Mouse (Mus musculus) lung, postnatal 10 days (tissue): Measurements from ENCODE around the gene Gas7.

Source experiments
- DNase-seq: peaks from one replicate; pipeline ENCODE4 v3.0.0; 2021

Gene Gas7

GRCm38 (mm10) chr11:67454874-67455526 is at the start of gene Gas7:
Gene Gas7 (plus strand): TSS chr11:67455437.
- peak; percentile 78 for DNase-seq

GRCm38 (mm10) chr11:67414346-67414940 is 40.8 kb upstream of the Gas7 start:
- DNase-seq, result peak; percentile 16

- DNase-seq, result no peak
Measured at GRCm38 (mm10) chr11:67423575-67423974, 31.7 kb upstream of the Gas7 start.

- peak; percentile 42 for DNase-seq
Measured at GRCm38 (mm10) chr11:67428196-67428595, 27.0 kb upstream of the Gas7 start.

GRCm38 (mm10) chr11:67429836-67430235 is 25.4 kb upstream of the Gas7 start:
- DNase-seq, result no peak

- DNase-seq, result no peak
Measured at GRCm38 (mm10) chr11:67431116-67431645, 24.1 kb upstream of the Gas7 start.

- DNase-seq, result no peak
Measured at GRCm38 (mm10) chr11:67431864-67432263, 23.4 kb upstream of the Gas7 start.

- no peak for DNase-seq
Measured at GRCm38 (mm10) chr11:67433763-67434162, 21.5 kb upstream of the Gas7 start.

- DNase-seq, result peak; percentile 64
Measured at GRCm38 (mm10) chr11:67438746-67439145, 16.5 kb upstream of the Gas7 start.

- no peak for DNase-seq
Measured at GRCm38 (mm10) chr11:67445058-67445825, 10.0 kb upstream of the Gas7 start.

GRCm38 (mm10) chr11:67451525-67451924 is 3.7 kb upstream of the Gas7 start:
- DNase-seq, result no peak

GRCm38 (mm10) chr11:67455527-67455981 is 317 bp downstream of the Gas7 start:
- peak; percentile 53 for DNase-seq

- DNase-seq, result peak; percentile 49
Measured at GRCm38 (mm10) chr11:67456029-67456428, 792 bp downstream of the Gas7 start.

- peak; percentile 70 for DNase-seq
Measured at GRCm38 (mm10) chr11:67458171-67458570, 2.9 kb downstream of the Gas7 start.

- no peak for DNase-seq
Measured at GRCm38 (mm10) chr11:67467132-67467531, 11.9 kb downstream of the Gas7 start.

- DNase-seq, result peak; percentile 52
Measured at GRCm38 (mm10) chr11:67468846-67469245, 13.6 kb downstream of the Gas7 start.

- DNase-seq, result no peak
Measured at GRCm38 (mm10) chr11:67474590-67474989, 19.4 kb downstream of the Gas7 start.

GRCm38 (mm10) chr11:67479534-67479933 is 24.3 kb downstream of the Gas7 start:
- no peak for DNase-seq

GRCm38 (mm10) chr11:67480204-67480956 is 25.1 kb downstream of the Gas7 start:
- no peak for DNase-seq

GRCm38 (mm10) chr11:67481691-67482090 is 26.5 kb downstream of the Gas7 start:
- DNase-seq, result no peak

GRCm38 (mm10) chr11:67482217-67482760 is 27.1 kb downstream of the Gas7 start:
- peak; percentile 59 for DNase-seq

- no peak for DNase-seq
Measured at GRCm38 (mm10) chr11:67488156-67488555, 32.9 kb downstream of the Gas7 start.
